Mouse (Mus musculus) brown adipose tissue, adult 24 weeks (tissue): ENCODE data around the gene Evl. TPM values are rescaled to one million over a fixed set of nuclear protein-coding genes. Genes with fewer than 3 reads are reported as not detected.

Source experiments
- H3K27ac ChIP-seq: fragments of 200-500 bp; replicated peaks from 2 replicates; pipeline ENCODE4 v1.5.1; 2012; ENCODE audit warnings: low read depth, mild to moderate bottlenecking, low read length
- H3K4me1 ChIP-seq: fragments of 200-500 bp; 2 replicates; pipeline ENCODE4 v1.6.1; 2012; ENCODE audit warnings: low read length, mixed read lengths; ENCODE audit not compliant: control insufficient read depth, insufficient read depth, insufficient read length
- H3K4me3 ChIP-seq: fragments of 200-500 bp; 2 replicates; pipeline ENCODE4 v1.5.1; 2012; ENCODE audit warnings: low read depth, mild to moderate bottlenecking, low read length, moderate library complexity; ENCODE audit not compliant: insufficient read depth
- polyA plus RNA-seq: library from polyadenylated mRNA; stranded (reverse); fragments of >200 nt; gene quantifications from 2 replicates; pipeline ENCODE4 v1.2.4, GENCODE M21; 2012; ENCODE audit not compliant: missing spikeins, insufficient read depth, insufficient read length

The Evl gene
- polyA plus RNA-seq, 1 experiment, result 4.5 TPM

GRCm38 (mm10) chr12:108610255-108610654 is 55.7 kb downstream of the Evl start:
- Histone ChIP-seq H3K27ac (no peak overlapping the region), H3K4me1 (no peaks in the 10 kb centered on the region; the same call in 1 of the 2 replicates), H3K4me3 (no peak overlapping the region)

- no peaks in the 10 kb centered on the region; the same call in none of the 2 replicates for H3K4me1 ChIP-seq
- H3K4me3 ChIP-seq, result no peak overlapping the region
- H3K27ac ChIP-seq, result no peak overlapping the region
Measured at GRCm38 (mm10) chr12:108613081-108613480, 58.6 kb downstream of the Evl start.

- Histone ChIP-seq H3K4me1 (no peaks in the 10 kb centered on the region; the same call in none of the 2 replicates), H3K27ac (no peak overlapping the region), H3K4me3 (no peak overlapping the region)
Measured at GRCm38 (mm10) chr12:108617511-108617910, 63.0 kb downstream of the Evl start.

- H3K4me3 ChIP-seq, result no peak overlapping the region
- H3K27ac ChIP-seq, result no peak overlapping the region
- no peaks in the 10 kb centered on the region; the same call in none of the 2 replicates for H3K4me1 ChIP-seq
Measured at GRCm38 (mm10) chr12:108619853-108620416, 65.4 kb downstream of the Evl start.

GRCm38 (mm10) chr12:108622406-108622805 is 67.9 kb downstream of the Evl start:
- Histone ChIP-seq H3K27ac (no peak overlapping the region), H3K4me1 (no peaks in the 10 kb centered on the region; the same call in 1 of the 2 replicates), H3K4me3 (no peak overlapping the region)

- H3K27ac ChIP-seq, result no peak overlapping the region
- peaks cover 5% of the 10 kb centered on the region; the same call in 1 of the 2 replicates for H3K4me1 ChIP-seq
- H3K4me3 ChIP-seq, result no peak overlapping the region
Measured at GRCm38 (mm10) chr12:108629556-108629955, 75.0 kb downstream of the Evl start.

- no peak overlapping the region for H3K27ac ChIP-seq
- no peak overlapping the region for H3K4me3 ChIP-seq
Measured at GRCm38 (mm10) chr12:108630741-108631688, 76.5 kb downstream of the Evl start.

GRCm38 (mm10) chr12:108632501-108632900 is 78.0 kb downstream of the Evl start:
- no peak overlapping the region for H3K4me3 ChIP-seq

More at GRCm38 (mm10) chr12:108630741-108631688, 76.5 kb downstream of the Evl start:
- peaks cover 5% of the 10 kb centered on the region; the same call in 1 of the 2 replicates for H3K4me1 ChIP-seq

GRCm38 (mm10) chr12:108634031-108634430 is 79.5 kb downstream of the Evl start:
- peaks cover 5% of the 10 kb centered on the region; the same call in 1 of the 2 replicates for H3K4me1 ChIP-seq

More at GRCm38 (mm10) chr12:108632501-108632900, 78.0 kb downstream of the Evl start:
- H3K27ac ChIP-seq, result no peak overlapping the region
- H3K4me1 ChIP-seq, result peaks cover 5% of the 10 kb centered on the region; the same call in 1 of the 2 replicates

GRCm38 (mm10) chr12:108635501-108635900 is 81.0 kb downstream of the Evl start:
- H3K27ac ChIP-seq, result peak overlapping the region; percentile 61
- 0 out of 2 replicates have a peak, but pooled peaks cover 2% of the 10 kb centered on the region for H3K4me1 ChIP-seq
- H3K4me3 ChIP-seq, result peak overlapping the region; percentile 34; the same call in 1 of the 2 replicates

More at GRCm38 (mm10) chr12:108634031-108634430, 79.5 kb downstream of the Evl start:
- H3K27ac ChIP-seq, result no peak overlapping the region
- H3K4me3 ChIP-seq, result no peak overlapping the region

GRCm38 (mm10) chr12:108637440-108637839 is 82.9 kb downstream of the Evl start:
- Histone ChIP-seq H3K4me1 (0 out of 2 replicates have a peak, but pooled peaks cover 2% of the 10 kb centered on the region), H3K4me3 (no peak overlapping the region), H3K27ac (peak overlapping the region; percentile 56)

GRCm38 (mm10) chr12:108639126-108639525 is 84.6 kb downstream of the Evl start:
- no peaks in the 10 kb centered on the region for H3K4me1 ChIP-seq
- H3K4me3 ChIP-seq, result no peak overlapping the region
- no peak overlapping the region; the same call in 1 of the 2 replicates for H3K27ac ChIP-seq

- H3K27ac ChIP-seq, result no peak overlapping the region
- H3K4me3 ChIP-seq, result no peak overlapping the region
- H3K4me1 ChIP-seq, result no peaks in the 10 kb centered on the region
Measured at GRCm38 (mm10) chr12:108642019-108642418, 87.5 kb downstream of the Evl start.

GRCm38 (mm10) chr12:108646234-108646633 is 91.7 kb downstream of the Evl start:
- H3K4me1 ChIP-seq, result no peaks in the 10 kb centered on the region
- H3K4me3 ChIP-seq, result no peak overlapping the region
- no peak overlapping the region for H3K27ac ChIP-seq

GRCm38 (mm10) chr12:108647784-108648183 is 93.3 kb downstream of the Evl start:
- Histone ChIP-seq H3K27ac (no peak overlapping the region), H3K4me1 (no peaks in the 10 kb centered on the region), H3K4me3 (no peak overlapping the region)
